Mouse (Mus musculus) spleen, adult 2 months (tissue): ENCODE results near the gene Tsfm. TPM values are rescaled to one million over a fixed set of nuclear protein-coding genes. Genes with fewer than 3 reads are reported as not detected.

Source experiments
- DNase-seq, 2 experiments: peaks; one replicate each; pipeline versions ENCODE4 v3.0.0 to v3.0.0-alpha.2; 2012 to 2021; ENCODE audit warnings: low spot score in 2 of 2, low read depth in 1 of 2
- H3K27ac ChIP-seq: fragments of 200-500 bp; 2 replicates; pipeline ENCODE4 v1.5.1; 2012; ENCODE audit warnings: low read length, inconsistent platforms; ENCODE audit not compliant: insufficient read depth
- H3K27me3 ChIP-seq: fragments of 200-500 bp; 2 replicates; pipeline ENCODE4 v1.6.1; 2012; ENCODE audit warnings: mild to moderate bottlenecking, moderate library complexity, low read length, inconsistent platforms; ENCODE audit not compliant: control insufficient read depth, insufficient read depth
- H3K36me3 ChIP-seq: fragments of 200-500 bp; 2 replicates; pipeline ENCODE4 v1.6.1; 2012; ENCODE audit warnings: mild to moderate bottlenecking, low read length, inconsistent platforms; ENCODE audit not compliant: control insufficient read depth, insufficient read depth
- H3K4me1 ChIP-seq: fragments of 200-500 bp; 2 replicates; pipeline ENCODE4 v1.6.1; 2011; ENCODE audit warnings: inconsistent platforms; ENCODE audit not compliant: control insufficient read depth, insufficient read depth, insufficient read length
- H3K4me3 ChIP-seq: fragments of 200-500 bp; 2 replicates; pipeline ENCODE4 v1.5.1; 2011; ENCODE audit warnings: mild to moderate bottlenecking, inconsistent platforms; ENCODE audit not compliant: insufficient read depth, insufficient read length; ENCODE audit errors: extremely low read depth
- CTCF ChIP-seq: fragments of 200-500 bp; IDR thresholded peaks from 2 replicates; pipeline ENCODE4 v1.5.1; 2011; ENCODE audit warnings: mild to moderate bottlenecking, inconsistent platforms; ENCODE audit not compliant: insufficient read depth, insufficient read length, insufficient replicate concordance; ENCODE audit errors: extremely low read depth
- POLR2A ChIP-seq: fragments of 200-500 bp; IDR thresholded peaks from 2 replicates; pipeline ENCODE4 v1.6.1; 2011; ENCODE audit warnings: low read depth, low read length, inconsistent platforms
- WGBS: fragments of 180-500 bp; shearing (Covaris S2); methylation state at CpG from one replicate; pipeline ENCODE4 v1.1.7; 2018; 5-methylcytosine and 5-hydroxymethylcytosine counted together
- polyA plus RNA-seq: library from polyadenylated mRNA; depleted of rRNA; stranded (reverse); fragments of >200 nt; gene quantifications from 2 replicates; pipeline ENCODE4 v1.2.3, GENCODE M21; 2012

Gene Tsfm
- polyA plus RNA-seq, 1 experiment, result 17.1 TPM

DNA sequence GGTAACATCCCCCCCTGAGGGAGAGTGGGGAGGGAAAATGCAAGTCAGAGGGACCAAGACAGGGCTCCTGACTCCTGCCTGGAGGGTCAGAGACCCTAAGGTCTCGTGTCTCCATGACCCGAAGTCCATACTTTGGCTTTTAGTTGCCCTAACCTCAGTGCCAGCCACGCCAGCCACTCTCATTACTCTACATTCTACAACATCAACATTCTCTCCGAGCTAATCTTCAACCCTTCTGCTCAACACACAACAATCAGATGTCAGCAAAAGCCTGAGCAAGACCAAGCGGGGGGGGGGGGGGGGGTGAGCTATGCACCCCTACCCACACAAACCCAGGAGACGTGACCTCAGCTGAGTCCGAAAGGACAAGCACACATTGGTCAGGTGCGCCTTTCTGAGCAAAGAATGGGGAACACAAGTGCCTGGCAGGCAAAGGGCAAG is 2.7 kb upstream of the Tsfm start:
- TF ChIP-seq CTCF (no peak), POLR2A (no peak)
- DNase-seq, result no peak
- Histone ChIP-seq H3K36me3 (peaks cover 2% of the 10 kb centered on the region; the same call in 1 of the 2 replicates), H3K4me1 (no peaks in the 10 kb centered on the region; the same call in 1 of the 2 replicates), H3K4me3 (no peak overlapping the region), H3K27ac (no peak overlapping the region), H3K27me3 (peaks cover 2% of the 10 kb centered on the region; the same call in 1 of the 2 replicates)
- 79% methylated on average over 8 of the region's 8 CpGs for WGBS

DNA sequence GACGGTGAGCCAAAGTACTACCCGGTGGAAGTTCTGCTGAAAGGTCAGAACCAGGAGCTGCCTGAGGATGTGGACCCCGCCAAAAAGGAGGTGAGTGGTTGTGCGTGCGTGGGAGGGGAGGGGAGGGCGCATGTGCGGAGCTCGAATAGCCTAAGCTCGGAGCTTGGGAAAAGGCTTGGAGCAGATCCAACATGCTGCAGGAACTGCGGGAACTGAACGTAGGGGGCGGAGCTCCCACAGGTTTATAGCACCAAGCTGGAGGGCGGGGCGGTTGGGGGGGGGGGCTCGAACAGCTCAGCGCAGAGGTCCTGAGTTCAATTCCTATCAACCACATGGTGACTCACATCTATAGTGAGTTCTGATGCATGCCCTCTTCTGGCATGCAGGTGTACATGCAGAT is 12.2 kb downstream of the Tsfm start:
- no peak for DNase-seq
- Histone ChIP-seq H3K36me3 (peaks cover 8% of the 10 kb centered on the region), H3K4me1 (no peaks in the 10 kb centered on the region), H3K27ac (no peak overlapping the region), H3K4me3 (no peak overlapping the region), H3K27me3 (no peaks in the 10 kb centered on the region)
- 89% methylated on average over 16 of the region's 16 CpGs for WGBS
- TF ChIP-seq CTCF, result no peak
- TF ChIP-seq POLR2A, result no peak

DNA sequence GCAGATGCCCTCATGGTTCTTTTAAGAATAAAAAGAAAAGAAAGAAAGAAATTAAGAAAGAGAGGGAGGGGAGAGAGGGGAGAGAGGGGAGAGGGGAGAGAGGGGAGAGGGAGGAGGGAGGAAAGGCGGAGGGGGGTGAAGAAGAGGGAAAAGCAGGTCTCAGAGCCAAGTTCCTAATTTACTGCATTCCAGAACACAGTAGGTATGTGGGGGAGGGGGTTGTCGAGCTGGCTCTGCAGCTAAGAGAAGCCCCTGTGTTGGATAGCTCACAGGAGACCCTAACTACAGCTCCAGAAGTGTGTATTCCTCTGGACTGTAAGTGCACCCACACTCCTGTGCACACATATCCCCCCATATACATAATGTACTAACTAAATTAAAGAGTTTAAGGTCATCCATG is 13.6 kb downstream of the Tsfm start:
- WGBS, result 34% methylated on average over 2 of the region's 2 CpGs

DNA sequence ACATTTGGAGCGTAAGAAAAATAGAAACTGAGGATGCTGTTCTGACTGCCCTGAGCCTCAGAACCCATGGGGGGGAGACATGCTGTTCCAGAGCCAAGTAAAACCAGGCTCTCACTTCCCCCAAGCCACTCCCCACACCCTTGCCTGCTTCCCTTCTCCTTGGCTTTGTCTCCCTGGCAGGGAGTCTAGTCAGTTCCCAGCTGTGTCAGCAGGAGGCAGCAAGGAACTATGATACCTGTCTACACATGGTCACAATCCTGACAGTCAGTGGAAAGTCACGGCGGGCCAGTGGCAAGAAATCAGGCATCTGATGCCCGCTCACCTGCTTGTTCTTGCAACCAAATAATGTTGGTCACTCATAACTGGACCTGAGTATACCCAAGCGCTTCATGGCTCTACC is 14.2 kb downstream of the Tsfm start:
- Histone ChIP-seq H3K4me3 (no peak overlapping the region), H3K27me3 (no peaks in the 10 kb centered on the region), H3K4me1 (no peaks in the 10 kb centered on the region), H3K27ac (no peak overlapping the region), H3K36me3 (no peaks in the 10 kb centered on the region)
- DNase-seq, result no peak
- 66% methylated on average over 5 of the region's 5 CpGs for WGBS
- TF ChIP-seq CTCF (no peak), POLR2A (no peak)

More for the DNA sequence above, 13.6 kb downstream of the Tsfm start:
- Histone ChIP-seq H3K4me1 (no peaks in the 10 kb centered on the region), H3K27ac (no peak overlapping the region), H3K36me3 (0 out of 2 replicates have a peak, but pooled peaks cover 2% of the 10 kb centered on the region), H3K4me3 (no peak overlapping the region), H3K27me3 (no peaks in the 10 kb centered on the region)
- no peak for DNase-seq
- TF ChIP-seq POLR2A, result no peak
- TF ChIP-seq CTCF, result no peak

DNA sequence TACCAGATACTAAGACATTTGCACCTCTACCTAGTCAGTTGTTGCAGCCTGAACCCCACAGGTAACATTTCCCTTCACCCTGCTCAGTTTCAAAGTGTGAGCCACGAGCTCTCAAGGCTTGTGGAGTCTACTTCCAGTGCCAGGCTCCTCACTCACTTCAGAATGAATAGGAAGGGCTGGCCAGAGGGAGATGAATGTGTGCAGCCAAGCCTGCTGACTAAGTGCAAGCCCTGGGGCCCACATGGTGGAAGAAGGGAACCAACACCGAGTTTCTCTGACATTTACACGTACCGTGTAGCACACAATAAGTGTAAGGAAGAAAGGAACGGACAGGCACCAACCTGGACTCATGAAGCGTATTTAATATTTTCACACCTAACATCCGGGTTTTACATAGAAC is 26.8 kb downstream of the Tsfm start:
- 76% methylated on average over 7 of the region's 7 CpGs for WGBS
- no peak for DNase-seq
- TF ChIP-seq POLR2A, result no peak
- TF ChIP-seq CTCF, result no peak
- no peaks in the 10 kb centered on the region for H3K4me1 ChIP-seq
- H3K27me3 ChIP-seq, result no peaks in the 10 kb centered on the region
- H3K36me3 ChIP-seq, result no peaks in the 10 kb centered on the region
- H3K27ac ChIP-seq, result no peak overlapping the region
- H3K4me3 ChIP-seq, result no peak overlapping the region

DNA sequence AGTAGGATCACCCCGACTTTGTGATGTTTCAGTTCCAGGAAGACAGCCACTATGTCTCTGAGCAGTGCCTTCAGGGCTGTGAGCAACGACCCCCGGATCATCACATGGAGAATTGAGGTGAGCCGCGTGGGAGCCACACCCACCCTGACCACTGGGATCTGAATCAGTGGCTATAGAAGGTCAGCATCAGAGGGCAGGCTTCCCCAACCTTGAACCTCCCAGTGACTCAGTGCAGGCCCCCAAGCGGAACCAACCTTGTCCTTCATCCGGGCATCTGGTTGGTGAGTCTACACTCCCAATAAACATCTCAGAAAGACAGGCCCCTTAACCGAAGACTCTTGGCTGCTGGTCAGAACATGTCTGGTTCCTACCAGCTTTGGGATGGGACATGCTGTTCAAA is 27.3 kb downstream of the Tsfm start:
- no peak for DNase-seq
- no peaks in the 10 kb centered on the region; the same call in 1 of the 2 replicates for H3K36me3 ChIP-seq
- H3K4me3 ChIP-seq, result no peak overlapping the region
- H3K27me3 ChIP-seq, result no peaks in the 10 kb centered on the region
- WGBS, result 87% methylated on average over 8 of the region's 8 CpGs
- no peak overlapping the region for H3K27ac ChIP-seq
- TF ChIP-seq CTCF (no peak), POLR2A (no peak)
- no peaks in the 10 kb centered on the region for H3K4me1 ChIP-seq

DNA sequence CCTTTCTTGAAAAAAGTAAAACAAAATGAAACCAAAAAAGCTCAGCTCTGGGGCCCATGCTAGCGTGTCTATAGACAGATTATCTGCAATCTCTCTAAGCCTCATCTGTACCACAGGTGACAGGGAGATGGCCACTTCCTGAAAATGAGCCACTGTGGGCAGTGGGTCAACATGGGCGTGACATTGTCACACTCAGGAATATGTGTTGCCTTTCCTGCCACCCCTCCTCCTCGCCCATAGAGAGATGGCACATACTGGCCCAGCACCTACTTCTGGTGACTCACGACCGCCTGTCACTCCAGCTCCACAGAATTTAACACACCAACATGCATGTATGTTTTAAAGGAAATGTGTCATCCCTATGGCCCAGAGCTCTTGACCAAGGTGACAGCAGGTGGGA is 27.9 kb downstream of the Tsfm start:
- Histone ChIP-seq H3K4me1 (no peaks in the 10 kb centered on the region), H3K4me3 (no peak overlapping the region), H3K36me3 (peaks cover 5% of the 10 kb centered on the region; the same call in 1 of the 2 replicates), H3K27me3 (no peaks in the 10 kb centered on the region), H3K27ac (no peak overlapping the region)
- no peak for DNase-seq
- WGBS, result 82% methylated on average over 5 of the region's 5 CpGs
- TF ChIP-seq CTCF, result no peak
